Mouse (Mus musculus) urinary bladder, postnatal 14 days (tissue): ENCODE measurements at regions not wholly inside any gene's neighbourhood (a gene's known extent, or its start where the extent isn't known, plus 50 kb on each side); places are given as distances from the start of the nearest gene placed in this dataset.
"Not testable (repeated sequence)": the region's sequence is repeated elsewhere in the genome, so short reads cannot be mapped to it uniquely, and the experiment has no call there.

Source experiments
- DNase-seq: peaks from one replicate; pipeline ENCODE4 v3.0.0; 2021; ENCODE audit warnings: low spot score

DNA sequence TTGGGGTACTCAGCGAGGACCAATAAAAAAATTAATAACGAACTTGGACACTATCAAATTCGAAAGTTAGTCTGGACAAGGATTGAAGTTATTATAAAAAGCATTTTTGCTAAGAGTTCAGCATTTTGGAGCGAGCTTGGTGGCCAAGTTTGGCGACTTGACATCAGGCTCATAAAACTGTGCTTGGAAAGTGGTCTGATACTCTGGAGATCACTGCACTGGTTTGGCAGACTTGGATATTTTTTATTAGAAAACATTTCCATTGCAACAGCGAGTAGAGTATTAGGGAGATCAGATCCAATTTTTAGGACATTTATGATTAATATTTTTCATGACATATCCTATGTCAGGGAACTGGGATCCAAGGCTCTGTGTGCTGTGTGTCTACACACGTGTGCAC lies 153.7 kb upstream of the Intu start:
- DNase-seq: peak; percentile 36

DNA sequence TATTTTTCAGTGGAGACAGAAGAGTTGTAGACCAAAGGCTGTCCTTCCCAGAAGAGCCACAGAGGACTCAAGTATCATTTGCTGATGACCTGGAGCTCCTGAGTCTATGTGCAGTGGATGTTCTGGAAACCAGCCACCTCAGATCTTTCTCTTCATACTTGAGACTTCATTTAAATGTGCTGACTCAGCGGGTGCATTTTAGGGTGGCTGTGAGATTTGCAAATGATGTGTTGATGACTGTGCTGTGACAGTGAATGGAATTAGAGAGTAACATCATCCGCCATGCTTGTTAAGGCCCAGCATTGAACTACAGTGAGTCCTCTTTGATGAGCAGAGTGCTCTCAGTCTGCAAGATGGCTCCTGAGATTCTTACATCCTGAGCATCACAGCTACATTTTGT lies 152.0 kb upstream of the Intu start:
- DNase-seq: no peak

DNA sequence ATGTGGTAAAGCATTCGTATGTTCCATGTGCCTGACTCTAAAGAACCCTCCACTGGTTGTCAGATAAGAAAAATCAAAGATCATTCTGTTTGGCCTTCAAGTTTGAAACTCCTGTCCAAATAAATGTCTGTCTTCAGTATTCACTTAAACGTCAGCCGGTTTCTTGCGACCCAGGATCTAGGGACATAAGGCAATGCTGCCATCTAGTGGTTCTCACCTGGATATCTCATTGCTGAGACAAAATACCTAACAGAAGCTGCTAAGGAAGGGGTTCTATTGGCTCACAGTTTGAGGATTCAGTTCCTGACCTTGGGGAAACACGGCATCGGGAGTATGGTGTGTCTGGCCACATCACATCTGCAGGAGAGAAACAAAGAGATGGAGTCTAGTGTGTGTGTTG lies 139.5 kb upstream of the Intu start:
- peak; percentile 43 for DNase-seq

DNA sequence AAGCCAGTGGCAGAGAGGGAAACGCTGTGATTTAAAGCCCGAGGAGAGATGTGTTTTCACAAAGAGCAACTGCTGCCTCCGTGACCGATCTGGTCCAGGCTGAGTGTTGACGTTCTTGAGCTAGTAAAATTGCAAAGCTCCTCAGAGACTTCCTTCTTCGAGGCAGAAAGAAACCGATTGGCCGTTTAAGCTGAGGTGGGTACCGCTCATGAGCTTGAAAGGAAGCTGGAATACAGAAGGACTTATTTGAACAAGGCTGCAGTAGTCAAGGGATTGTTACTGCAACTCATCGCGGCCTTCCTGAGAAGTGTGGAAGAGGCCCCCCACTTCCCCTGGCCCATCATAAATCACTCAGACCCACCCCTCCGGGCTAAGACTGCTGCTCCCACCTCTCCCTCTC lies 132.9 kb upstream of the Intu start:
- DNase-seq: no peak

DNA sequence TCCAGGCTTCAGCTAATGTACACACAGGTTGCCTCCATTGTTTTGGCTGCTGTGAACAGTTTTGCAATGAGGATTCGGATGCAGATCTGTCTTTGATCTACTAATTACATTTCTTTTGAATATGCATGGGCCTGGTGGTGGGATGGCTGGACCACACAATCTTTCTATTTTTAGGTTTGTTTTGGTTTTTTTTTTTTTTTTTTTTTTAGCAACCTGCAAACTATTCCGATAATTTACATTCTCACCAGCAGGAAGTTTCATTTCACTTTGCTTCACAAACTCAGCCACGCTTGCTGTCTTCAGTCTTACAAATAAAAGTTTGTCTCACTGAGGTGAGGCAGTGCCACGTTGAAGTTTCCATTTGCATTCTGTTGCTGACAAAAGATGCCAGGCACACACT lies 127.7 kb upstream of the Intu start:
- no peak for DNase-seq

DNA sequence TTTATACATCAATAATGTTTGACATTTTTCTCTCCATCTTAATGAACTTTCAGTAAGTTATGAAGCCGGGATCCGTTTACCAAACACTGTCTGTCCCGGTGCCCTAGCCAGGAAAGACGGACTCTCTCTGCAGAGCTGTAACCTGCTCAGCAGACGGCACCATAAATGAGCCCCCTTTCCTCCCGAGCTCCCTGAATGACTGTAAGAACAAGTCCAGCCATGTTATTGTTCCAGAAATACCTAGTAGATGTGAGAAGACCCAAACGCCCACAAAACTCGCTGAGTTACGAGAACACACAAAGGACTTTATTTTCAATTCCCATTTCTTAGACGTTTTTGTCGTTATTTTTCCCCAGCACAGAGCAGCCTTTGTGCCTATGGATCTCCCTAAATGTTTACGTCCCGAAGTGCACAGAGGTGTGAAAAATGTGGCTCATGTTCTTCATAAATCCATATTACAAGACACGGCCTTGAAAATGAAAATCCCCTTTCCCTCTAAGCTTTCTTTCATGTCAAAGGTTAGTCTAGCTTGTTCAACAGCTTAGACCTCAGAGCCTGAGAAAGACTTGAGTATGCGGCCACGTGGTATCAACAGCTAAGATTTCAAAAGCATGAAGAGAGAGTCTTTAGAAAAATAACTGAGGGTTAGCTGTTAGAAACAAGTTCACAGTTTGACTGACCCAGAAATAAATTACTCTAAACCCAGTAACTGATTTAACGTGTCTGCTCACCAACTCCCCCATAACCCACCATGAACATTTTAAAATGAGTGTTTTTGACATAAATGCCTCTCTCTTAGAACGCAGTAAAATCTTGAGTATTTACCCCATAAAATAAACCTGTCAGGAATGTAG lies 125.8 kb upstream of the Intu start:
- DNase-seq: no peak

DNA sequence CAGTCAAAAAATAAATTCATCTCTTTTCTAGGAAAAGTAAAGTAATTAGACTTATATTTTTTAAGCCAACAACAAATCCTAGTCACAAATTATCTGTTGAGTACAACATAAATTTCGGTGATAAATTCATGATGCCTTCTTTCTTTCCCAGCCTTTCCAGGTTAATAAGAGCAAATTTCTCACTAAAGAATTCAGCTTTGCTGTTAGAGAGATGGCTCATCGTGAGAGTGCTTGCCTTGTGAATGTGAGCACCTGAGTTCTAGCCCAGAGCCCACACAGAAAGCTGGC lies 125.2 kb upstream of the Intu start:
- DNase-seq: no peak

DNA sequence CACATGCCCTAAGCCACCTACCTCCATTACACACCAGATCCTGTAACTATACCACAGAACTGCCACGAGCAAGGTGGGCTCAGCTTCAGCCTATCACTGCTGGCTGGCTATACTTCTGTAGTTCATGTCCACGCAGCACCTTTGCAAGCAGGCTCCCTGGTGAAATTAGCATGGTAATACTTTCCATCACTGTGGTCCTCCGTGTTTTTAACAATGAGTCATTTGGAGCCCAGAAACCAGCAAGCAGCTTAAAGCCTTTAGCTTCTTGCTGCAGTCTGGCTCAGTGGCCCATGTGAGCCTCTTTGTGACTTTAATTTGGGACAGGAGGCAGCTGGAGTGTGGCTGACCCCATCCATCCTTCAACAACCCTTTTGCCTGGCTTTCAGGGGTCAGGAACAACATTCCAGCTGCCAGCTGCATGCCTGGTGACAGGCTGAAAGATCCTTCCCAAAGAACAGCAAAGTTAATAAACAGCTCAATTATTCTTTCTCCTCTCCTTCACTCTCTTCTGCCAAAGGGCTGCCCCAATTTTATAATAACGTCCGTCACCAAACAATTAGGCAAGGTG lies 122.1 kb upstream of the Intu start:
- DNase-seq: no peak

DNA sequence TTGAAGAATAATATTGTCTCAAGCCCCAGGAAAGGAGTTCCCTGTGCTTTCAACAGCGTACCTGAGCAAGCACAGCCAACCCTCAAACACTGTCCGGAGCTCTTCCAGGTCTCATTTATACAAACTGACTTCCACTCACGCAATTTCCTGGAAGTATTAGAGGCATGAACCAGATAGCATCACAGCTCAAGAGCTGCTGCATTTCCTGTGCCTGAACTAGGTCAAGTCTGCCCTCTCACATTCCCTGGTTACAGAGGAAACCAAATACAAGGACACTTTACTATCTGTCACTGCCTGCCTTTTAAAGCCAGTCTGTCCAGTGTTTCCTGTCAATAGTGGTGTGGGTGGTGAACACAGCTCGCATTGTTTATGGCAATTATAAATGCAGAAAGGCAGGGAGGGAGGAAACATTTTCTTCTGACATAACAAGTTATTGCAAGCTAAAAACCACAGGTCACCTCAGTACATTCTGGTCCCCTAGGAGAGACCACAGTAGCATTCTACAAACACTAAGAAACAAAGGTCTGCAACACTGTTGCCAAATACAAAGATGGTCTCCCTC lies 120.3 kb upstream of the Intu start:
- DNase-seq: no peak

DNA sequence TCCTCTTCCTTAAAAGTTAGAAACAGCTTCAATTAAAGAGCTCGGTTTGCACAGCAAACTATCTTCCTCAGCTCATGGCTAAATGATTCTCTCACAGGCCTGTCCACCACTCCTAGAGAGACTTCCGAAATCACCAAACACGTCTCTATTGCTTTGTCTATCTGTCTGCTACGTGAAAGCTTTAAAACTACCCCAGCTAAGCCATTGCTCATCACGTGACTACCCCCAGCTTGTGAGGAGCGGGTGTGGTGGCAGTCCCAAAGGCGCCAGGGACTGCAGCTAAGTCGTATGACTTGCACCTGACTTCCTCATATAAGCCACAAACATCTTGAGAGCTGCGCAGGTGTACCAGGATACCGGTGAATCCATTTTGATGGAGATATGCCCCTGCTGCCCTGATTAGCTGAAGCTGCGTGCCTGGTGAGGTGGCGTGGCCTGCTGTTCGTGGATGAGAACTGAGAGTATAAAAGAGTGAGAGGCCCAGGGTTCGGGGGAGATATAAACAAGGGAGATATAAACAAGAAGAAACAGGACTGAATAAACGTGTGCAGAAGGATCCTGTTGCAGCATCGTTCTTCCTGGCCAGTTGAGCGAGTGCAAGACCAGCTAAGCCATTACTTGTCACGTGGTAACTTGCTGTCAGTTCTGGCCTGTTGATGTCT lies 105.8 kb upstream of the Intu start:
- not testable (repeated sequence) for DNase-seq

DNA sequence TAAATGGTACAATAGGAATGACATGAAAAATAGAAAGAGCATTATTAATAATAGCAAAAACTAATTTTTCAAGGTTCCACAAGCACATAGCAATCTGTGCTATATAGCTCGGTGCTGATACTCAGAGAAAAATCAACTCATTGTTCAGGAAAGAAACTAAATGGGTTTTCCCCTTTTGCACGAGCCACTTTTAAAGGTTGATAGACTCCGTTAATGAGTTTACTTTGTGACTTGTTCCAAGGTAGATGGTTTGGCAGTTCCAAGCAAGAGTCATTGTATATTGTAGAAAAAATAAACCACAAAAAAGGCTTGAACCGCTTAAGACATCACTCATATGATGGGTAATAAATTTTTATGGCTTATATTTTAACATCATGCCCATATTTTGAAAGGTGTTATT lies 105.0 kb upstream of the Intu start:
- DNase-seq: no peak

DNA sequence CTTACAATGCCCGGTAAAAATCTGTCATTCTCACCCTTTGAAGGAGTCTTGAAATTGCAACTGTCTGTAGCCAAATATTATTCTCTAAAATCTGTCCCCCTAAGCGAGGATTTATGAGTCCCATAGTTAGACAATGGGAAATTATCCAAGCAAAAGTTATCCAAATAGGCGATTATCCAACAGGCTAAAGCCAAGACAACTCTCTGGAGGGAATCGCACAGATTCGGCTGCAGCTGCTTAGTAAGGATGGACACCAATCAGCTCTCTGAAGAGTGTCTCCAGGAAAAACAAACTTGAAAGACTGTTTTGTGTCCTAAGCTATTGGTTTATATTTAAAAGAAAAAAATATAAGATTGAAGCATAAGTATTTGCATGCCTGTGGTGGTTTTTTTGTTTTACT lies 103.1 kb upstream of the Intu start:
- no peak for DNase-seq

DNA sequence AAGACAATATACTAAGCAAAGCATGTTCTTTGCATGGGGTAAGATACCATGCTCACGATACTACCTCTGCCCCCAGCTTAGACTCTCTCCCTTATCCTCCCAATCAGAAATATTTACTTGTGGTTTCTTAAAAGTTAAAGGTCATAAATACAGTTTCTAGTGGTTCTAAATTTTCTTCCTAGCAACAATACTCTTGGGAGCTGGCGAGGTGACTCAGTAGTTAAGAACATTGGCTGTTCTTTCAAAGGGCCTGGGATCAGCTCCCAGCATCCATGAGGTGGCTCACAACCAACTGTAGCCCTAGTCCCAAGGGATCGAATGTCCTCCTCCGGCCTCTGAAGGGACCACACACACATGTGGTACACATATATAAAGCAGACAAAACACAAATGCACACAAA lies 92.8 kb upstream of the Intu start:
- no peak for DNase-seq

DNA sequence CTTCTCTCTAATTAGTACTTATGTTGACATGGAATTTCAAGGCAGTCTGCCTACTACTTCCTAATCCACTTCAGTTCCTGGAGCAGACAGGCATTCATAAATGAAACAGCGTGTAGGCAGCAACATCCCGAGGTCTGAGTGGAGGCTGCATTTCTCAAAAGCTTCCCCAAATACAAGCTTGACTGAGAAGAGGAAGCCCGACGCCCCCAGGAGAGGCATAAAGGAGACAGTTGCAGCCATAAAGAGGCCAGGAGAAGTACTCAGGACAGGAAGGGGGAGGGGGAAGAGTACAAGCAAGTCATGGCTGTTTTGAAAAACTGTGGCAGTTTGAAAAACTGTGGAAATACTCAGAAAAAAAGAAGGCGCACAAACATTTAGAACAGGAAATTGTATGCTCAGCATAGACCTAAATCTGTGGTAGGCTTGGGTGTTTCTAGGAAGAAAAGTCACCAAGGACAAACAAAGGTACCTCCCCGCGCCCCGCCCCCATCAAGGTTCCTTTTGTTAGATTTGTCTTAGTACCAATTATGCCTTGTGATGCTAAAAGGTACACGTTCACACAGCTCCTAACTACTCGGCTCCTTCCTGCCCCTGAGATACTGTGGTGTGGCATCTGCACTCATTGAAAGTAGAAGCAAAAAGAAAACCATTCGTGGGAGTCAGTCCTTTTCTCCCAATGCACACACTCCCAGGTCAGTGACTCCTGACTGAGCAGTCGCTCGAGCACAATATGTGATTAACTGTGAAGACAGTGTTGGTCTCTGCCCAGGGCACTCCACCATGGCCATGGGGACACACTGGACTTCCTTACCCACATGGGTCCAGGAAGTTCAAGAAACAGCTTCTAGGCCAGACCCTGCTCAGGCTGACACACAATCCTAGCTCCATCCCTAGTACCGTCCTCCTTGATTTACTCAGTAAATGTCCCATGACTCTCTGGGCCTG lies 89.7 kb upstream of the Intu start:
- DNase-seq: no peak

DNA sequence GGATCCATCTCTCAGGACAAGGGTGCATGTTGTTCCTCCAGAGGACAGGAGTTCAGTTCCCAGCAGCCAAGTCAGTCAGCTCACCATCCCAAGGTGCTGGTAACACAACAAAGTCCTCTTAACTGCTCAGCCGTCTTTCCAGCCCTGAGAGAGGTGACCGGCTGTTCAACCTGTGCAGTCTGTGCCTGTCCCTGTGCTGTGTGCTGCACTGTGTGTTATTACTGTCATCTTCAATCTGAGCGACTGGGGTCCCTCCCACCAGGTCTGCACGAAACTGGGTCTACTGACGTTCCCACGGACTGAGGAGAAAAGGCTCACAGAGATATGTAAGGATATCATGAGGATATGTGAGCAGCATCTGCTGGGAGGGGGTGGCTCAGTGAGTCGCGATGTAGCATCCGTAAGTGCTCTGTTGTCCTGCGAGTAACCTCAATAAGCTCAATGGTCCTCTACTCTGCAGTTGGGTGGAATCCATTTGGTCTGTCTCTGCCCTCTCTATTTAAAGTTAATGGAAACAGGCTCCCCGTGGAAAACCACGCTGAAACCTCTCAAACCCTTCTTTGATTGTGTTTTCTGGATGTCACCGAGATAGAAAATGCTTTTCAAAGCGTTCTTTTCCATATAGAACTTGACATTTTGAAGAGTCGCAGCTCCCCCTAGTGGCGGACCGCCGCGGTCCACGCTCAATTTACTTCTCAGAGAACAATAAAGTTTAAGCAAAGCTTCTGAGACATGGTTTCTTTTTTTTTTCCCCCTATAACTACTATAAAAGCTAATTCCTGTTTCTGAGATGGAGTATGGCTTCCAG lies 87.1 kb upstream of the Intu start:
- peak; percentile 45 for DNase-seq

DNA sequence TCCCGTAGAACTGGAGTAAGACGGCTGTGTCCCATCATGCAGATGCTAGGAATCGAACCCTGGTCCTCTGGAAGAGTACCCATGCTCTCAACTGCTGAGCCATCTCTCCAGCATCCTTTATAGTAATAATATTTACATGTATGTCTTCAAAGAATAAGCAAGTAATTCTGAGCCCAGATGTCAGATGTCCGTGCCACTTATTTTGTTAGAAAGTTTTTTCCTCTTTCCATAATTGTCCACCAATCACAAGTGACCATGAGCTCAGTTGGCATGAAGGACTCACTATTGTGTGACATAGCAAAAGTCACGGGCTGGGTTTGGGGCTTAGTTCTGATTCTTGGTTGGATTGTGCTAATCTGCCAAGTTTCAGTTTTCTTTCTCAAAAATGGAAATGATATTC lies 78.1 kb upstream of the Intu start:
- DNase-seq: no peak

DNA sequence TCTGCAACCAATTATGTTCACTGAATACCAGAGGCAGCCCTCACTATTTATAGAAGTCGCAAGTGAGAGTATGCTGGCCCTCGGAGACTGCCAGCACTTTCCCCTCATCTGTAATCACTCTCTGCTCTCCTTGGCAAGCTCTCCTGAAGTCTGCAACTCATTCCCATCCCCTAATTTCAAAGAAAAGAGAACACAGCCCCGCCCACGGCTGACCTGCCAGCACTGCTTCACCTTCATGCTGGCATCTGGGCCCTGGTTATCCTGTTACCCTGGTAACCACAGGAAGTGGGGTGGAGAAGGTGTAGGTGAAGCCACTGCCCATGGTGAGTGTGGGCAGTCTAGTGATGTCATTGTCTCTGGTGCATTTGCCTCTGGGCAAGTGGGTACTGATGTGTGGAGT lies 77.5 kb upstream of the Intu start:
- no peak for DNase-seq

DNA sequence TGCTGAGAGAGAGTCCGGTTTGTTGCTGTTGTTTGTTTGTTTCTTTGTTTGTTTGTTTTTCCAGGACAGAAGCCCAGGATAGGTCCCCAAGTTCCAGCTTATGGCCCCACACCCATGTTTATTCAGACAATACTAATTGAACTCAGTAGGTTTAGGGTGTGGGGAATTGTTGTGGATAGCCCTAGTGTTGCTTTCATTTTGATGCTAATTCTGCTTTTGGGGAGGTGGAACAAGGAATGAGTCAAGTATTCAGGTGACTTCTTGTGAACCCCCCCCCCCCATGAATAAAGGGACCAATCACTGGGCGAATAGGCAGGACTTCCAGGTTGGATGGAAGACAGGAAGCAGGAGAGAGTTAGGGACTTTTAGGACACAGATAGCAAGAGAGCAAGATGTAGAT lies 75.0 kb upstream of the Intu start:
- DNase-seq: no peak

DNA sequence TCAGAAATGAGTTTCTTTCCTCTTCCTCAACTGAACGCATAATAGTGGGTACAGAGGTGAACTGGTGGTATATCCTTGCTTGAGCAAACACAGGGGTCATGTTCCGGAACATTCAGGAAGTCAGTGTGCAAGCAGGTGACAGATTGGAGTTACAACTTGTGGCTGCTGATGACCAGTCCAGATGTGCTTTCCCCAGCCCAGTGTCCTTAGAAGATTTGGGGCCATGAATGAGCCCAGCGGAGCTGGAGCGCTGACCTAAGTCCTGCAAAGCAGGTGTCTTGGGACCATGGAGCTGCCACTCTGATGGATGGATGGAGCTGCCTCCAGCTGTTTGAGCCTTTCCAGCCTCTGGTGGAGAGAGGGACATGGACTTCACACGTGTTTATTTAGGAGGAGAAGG lies 72.6 kb upstream of the Intu start:
- no peak for DNase-seq

DNA sequence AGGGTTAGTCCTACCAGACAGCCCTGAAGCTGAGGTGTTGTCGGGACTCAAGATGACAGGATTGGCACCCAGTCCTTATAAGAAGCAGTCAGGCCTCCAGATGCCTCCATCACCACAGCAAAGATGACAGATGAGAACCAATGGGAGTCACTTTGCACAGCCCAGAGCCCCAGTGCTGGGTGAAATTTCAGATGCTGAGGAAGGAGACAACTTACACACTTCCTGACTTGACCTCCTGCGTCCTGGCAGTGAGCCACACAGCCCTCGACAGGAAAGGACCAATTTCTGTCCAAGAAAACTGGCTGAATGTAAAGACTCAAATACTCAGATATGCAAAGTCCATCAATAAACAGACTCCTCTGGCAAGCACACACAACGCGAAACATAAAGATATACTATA lies 67.6 kb upstream of the Intu start:
- DNase-seq: no peak

DNA sequence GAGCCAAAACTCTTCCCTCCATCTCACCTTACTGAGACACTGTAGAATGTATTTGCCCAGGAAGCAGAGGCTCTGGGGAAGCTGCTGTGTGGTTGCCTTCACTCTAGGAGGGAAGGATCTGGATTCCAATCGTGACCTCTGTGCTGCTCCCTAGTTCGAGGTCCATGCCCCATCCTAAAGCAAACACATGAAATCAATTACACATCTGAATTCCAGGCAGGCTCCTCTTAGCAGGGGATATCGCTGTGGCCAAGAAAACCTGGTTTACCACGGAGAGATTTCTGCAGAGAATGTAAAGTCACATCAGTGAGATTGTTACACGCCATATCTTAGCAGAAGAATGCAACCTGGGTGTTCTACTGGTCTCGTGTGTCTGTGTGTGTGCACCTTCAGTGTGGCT lies 61.0 kb upstream of the Intu start:
- DNase-seq: no peak
